Mouse (Mus musculus) adrenal gland, postnatal 4 days (tissue): ENCODE measurements around the gene Olfr432. TPM values are rescaled to one million over a fixed set of nuclear protein-coding genes. Genes with fewer than 3 reads are reported as not detected.

Source experiments
- total RNA-seq, 2 experiments: library from RNA; stranded (reverse); gene quantifications; 2 replicates each; pipeline ENCODE4 v1.2.3; 2021

Olfr432 gene
- total RNA-seq, 2 experiments from 2014 or later, result not detected

Other genes with a start within 250 kb of the Olfr432 start
- gene Ifi211, start 136.2 kb upstream of the Olfr432 start, total RNA-seq, result under 1 TPM; 0.65 to 0.87 TPM
- 10 to 100 TPM in 1 of 2 experiments, 1 to 10 TPM in 1; 8.4 to 10.1 TPM for gene Mndal, start 106.7 kb upstream of the Olfr432 start, total RNA-seq
- gene Ifi203, start 106.5 kb upstream of the Olfr432 start, total RNA-seq, result 1 to 10 TPM; 6.4 to 6.5 TPM
- not detected for gene Ifi202b, start 66.5 kb upstream of the Olfr432 start, total RNA-seq
- gene Ifi205, start 17.4 kb upstream of the Olfr432 start, total RNA-seq, result under 1 TPM; 0.68 to 0.70 TPM
- gene Olfr433, start 8.5 kb upstream of the Olfr432 start, total RNA-seq, result not detected
- gene Olfr430, start 17.4 kb downstream of the Olfr432 start, total RNA-seq, result not detected
- gene Olfr429, start 35.1 kb downstream of the Olfr432 start, total RNA-seq, result not detected
- not detected for gene Olfr427, start 47.7 kb downstream of the Olfr432 start, total RNA-seq
- gene Olfr231, start 72.0 kb downstream of the Olfr432 start, total RNA-seq, result not detected
- gene Olfr424, start 82.3 kb downstream of the Olfr432 start, total RNA-seq, result not detected
- gene Olfr420, start 106.4 kb downstream of the Olfr432 start, total RNA-seq, result not detected
- 10 to 100 TPM in 1 of 2 experiments, 1 to 10 TPM in 1; 5.0 to 10.4 TPM for gene Spta1, start 123.6 kb downstream of the Olfr432 start, total RNA-seq
- not detected for gene Olfr419, start 202.9 kb downstream of the Olfr432 start, total RNA-seq